Mouse (Mus musculus) liver, embryonic 16.5 days (tissue): ENCODE results near the gene Ggt6. TPM values are rescaled to one million over a fixed set of nuclear protein-coding genes. Genes with fewer than 3 reads are reported as not detected.

Source experiments
- ATAC-seq: fragments of 200-750 bp; cut with Nextera tagmentation; 2 replicates; pipeline ENCODE4 v1.8.0; 2017; ENCODE audit warnings: low read depth, mild to moderate bottlenecking, moderate number of reproducible peaks, moderate library complexity
- H3K27ac ChIP-seq: fragments of 300-500 bp; sonication (generic); 2 replicates; pipeline ENCODE4 v1.5.1; 2014; ENCODE audit warnings: mild to moderate bottlenecking, low read length
- H3K27me3 ChIP-seq: fragments of 300-500 bp; sonication (generic); 2 replicates; pipeline ENCODE4 v1.6.1; 2014; ENCODE audit warnings: low read depth, low read length, mixed read lengths; ENCODE audit not compliant: control insufficient read depth, insufficient read depth
- H3K36me3 ChIP-seq: fragments of 300-500 bp; sonication (generic); 2 replicates; pipeline ENCODE4 v1.6.1; 2014; ENCODE audit warnings: mild to moderate bottlenecking; ENCODE audit not compliant: control insufficient read depth, insufficient read depth
- H3K4me1 ChIP-seq: fragments of 300-500 bp; sonication (generic); 2 replicates; pipeline ENCODE4 v1.6.1; 2014; ENCODE audit warnings: low read depth, low read length, mixed read lengths; ENCODE audit not compliant: control insufficient read depth
- H3K4me2 ChIP-seq: fragments of 300-500 bp; sonication (generic); 2 replicates; pipeline ENCODE4 v1.6.1; 2014; ENCODE audit warnings: low read depth, low read length, mixed read lengths
- H3K4me3 ChIP-seq: fragments of 300-500 bp; sonication (generic); 2 replicates; pipeline ENCODE4 v1.5.1; 2014; ENCODE audit warnings: low read depth, mild to moderate bottlenecking, low read length
- H3K9ac ChIP-seq: fragments of 300-500 bp; sonication (generic); 2 replicates; pipeline ENCODE4 v1.6.1; 2014; ENCODE audit warnings: low read depth, low read length
- H3K9me3 ChIP-seq: fragments of 300-500 bp; sonication (generic); replicated peaks from 2 replicates; pipeline ENCODE4 v1.6.1; 2016; ENCODE audit warnings: low read length; ENCODE audit not compliant: control insufficient read depth
- WGBS: fragments of 180-500 bp; shearing (Covaris S2); extraction: QIAGEN DNeasy Blood & Tissue Kit; methylation state at CpG from one replicate; pipeline ENCODE4 v1.1.7; 2014; ENCODE audit not compliant: insufficient replicate concordance; 5-methylcytosine and 5-hydroxymethylcytosine counted together
- polyA plus RNA-seq: library from polyadenylated mRNA; unstranded; fragments of >200 nt; fragmentation: Nextera tagmentation; extraction: Ambion mirVana; gene quantifications from 2 replicates; pipeline ENCODE4 v1.2.1, GENCODE M21; 2015

Gene Ggt6
- polyA plus RNA-seq, 1 experiment from 2014 or later, result 0.94 TPM

DNA sequence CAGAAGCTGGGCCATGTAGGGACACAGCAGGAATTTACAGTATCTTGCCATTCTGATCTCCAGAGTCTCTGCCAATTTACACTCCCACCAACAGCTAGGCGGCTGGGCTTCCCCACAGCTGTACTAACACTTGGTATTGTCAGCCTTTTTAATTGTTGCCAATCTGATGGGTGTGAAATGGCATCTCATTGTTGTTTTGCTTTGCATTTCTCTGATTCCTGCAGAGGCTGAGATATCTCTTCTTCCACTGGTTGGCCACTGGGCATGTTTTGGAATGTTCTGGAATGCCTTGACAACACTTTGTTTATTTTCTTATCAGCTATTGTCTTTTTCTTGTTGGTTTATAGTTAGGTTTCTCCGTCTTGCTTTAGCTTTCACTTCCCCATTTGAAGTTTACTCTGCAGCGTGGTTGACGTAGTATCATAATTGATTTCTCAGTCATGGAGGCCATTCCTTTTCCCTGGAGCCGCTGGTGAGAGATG lies 26.2 kb downstream of the Ggt6 start:
- Histone ChIP-seq H3K4me2 (no peak overlapping the region), H3K27ac (no peak overlapping the region), H3K4me3 (no peak overlapping the region), H3K27me3 (no peaks in the 10 kb centered on the region), H3K9me3 (no peaks in the 10 kb centered on the region), H3K9ac (no peak overlapping the region), H3K4me1 (peaks cover 19% of the 10 kb centered on the region), H3K36me3 (no peaks in the 10 kb centered on the region)
- WGBS, result 48% methylated on average over 5 of the region's 5 CpGs
- no peak for ATAC-seq

DNA sequence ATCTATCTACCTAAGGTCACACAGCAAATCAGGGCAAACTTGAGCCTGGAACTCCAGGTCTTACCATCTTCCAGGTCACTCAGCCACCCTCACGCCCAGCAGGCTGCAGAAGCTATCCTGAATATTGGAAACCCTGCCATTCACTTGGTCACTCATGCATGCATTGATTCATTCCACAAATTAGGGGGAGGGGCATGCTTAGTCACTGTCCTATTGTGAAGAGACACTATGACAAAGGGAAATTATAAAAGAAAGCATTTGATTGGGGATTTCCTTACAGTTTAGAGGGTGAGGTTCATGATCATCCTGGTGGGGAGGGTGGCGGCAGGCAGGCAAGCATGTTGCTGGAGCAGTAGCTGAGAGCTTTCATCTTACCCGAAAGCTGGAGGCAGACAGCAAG lies 29.5 kb downstream of the Ggt6 start:
- no peak for ATAC-seq
- Histone ChIP-seq H3K9me3 (no peaks in the 10 kb centered on the region), H3K4me3 (no peak overlapping the region), H3K9ac (no peak overlapping the region), H3K4me2 (no peak overlapping the region), H3K4me1 (peaks cover 40% of the 10 kb centered on the region), H3K36me3 (no peaks in the 10 kb centered on the region), H3K27ac (no peak overlapping the region), H3K27me3 (no peaks in the 10 kb centered on the region)
- WGBS, result 69% methylated on average over 3 of the region's 3 CpGs

DNA sequence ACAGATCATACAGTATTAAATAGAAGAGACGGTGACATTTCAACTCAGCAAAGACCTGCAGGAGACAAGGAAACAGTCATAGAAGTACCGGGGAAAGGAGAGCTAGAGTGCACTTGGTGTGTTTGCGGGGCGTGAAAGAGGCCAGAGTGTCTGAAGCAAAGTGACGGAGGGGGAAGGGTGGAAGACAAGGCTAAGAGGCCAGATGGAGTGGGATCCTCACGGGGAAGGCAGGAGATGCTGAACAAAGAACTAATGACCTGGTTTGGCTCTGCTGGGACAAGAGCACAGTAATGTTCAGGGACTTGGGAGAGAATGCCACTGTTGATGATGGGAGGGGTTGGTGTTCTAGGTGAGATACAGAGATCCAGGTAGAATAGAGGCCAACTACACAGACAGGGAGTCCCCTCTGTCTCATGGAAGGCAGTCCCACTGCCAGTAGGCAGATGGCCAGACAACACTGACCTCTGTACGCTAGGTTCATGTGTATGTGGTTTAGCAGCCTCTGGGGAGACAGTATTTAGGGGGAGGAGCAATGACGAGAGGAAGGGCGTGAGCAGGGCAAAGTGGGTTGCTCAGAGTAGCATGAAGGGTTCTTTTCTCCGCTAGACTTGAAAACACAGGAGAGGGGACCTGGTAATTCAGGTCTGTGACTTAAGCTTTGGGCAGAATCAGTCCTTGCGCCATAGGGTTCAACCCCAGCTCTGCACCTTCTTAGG lies 30.8 kb downstream of the Ggt6 start:
- 53% methylated on average over 11 of the region's 11 CpGs for WGBS
- H3K9me3 ChIP-seq, result no peaks in the 10 kb centered on the region
- peaks cover 53% of the 10 kb centered on the region for H3K4me1 ChIP-seq
- peak overlapping the region; percentile 51 for H3K27ac ChIP-seq
- peak overlapping the region; percentile 13 for H3K4me2 ChIP-seq
- no peaks in the 10 kb centered on the region for H3K27me3 ChIP-seq
- no peak overlapping the region for H3K9ac ChIP-seq
- H3K36me3 ChIP-seq, result no peaks in the 10 kb centered on the region
- ATAC-seq, result peak; percentile 69
- H3K4me3 ChIP-seq, result no peak overlapping the region

DNA sequence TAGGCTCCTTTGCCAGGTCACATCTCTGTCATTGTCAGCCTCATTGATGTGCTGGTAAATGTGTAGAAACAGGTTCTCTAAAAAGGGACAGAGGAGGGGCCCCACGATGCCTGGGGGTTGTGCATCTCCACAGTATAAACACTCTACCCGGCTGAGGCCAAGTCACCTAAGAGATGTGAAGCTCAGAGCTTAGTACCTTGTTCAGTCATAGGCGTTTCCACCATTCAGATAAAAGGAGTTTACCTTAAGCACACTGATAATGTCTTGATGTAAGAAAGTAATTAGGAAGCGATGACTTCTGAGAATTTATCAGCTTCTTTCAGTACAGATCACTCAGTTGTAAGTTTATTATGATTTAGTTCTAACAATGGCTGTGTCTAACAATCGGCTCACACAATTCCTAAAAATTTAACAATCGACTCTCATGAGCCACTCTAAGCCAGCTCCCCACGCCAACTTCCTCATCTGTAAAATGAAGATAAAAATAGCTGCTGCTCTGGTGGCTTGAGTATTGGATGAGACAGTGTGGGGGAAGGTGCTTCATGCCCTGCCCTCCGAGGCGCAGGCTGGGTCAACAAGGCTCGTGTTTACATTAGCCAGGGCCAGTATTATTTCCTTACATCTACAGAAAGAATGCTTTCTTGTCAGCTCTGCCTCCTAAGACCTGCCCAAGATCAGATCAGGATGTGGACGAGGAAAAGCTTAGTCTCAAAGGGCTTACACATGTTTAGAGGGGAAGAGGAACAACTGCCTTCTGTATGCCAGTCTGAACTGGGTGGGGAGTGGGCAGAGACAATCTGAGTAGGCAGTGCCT lies 31.6 kb downstream of the Ggt6 start:
- ATAC-seq, result peak; percentile 66
- H3K27me3 ChIP-seq, result no peaks in the 10 kb centered on the region
- no peaks in the 10 kb centered on the region for H3K9me3 ChIP-seq
- WGBS, result 3% methylated on average over 11 of the region's 11 CpGs
- H3K36me3 ChIP-seq, result no peaks in the 10 kb centered on the region
- peaks cover 58% of the 10 kb centered on the region for H3K4me1 ChIP-seq
- H3K9ac ChIP-seq, result no peak overlapping the region
- H3K27ac ChIP-seq, result peak overlapping the region; percentile 51
- H3K4me3 ChIP-seq, result peak overlapping the region; percentile 4; the same call in 1 of the 2 replicates
- peak overlapping the region; percentile 13 for H3K4me2 ChIP-seq

DNA sequence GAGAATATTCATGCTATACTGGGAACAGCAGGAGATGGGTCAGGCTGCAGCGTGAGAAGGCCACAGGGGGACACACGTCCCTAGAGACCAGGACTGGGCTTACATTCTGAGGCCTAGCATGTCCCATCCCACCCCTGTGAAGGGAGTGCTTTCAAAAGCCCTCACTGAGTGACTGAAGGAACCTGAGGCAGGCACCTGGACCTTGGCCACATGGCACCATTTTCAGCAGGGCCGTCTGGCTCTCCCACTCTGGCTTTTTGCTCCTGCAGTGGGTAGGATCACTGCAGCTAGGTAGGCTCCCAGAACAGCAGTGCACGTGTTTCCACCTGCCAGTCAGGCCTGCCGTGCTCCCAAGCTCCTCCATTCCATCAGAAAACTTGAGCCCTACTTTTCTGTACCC lies 33.2 kb downstream of the Ggt6 start:
- ATAC-seq, result no peak
- Histone ChIP-seq H3K4me1 (peaks cover 58% of the 10 kb centered on the region), H3K27ac (peak overlapping the region; percentile 42), H3K4me3 (no peak overlapping the region), H3K9ac (no peak overlapping the region; the same call in 1 of the 2 replicates), H3K9me3 (no peaks in the 10 kb centered on the region), H3K4me2 (no peak overlapping the region), H3K36me3 (no peaks in the 10 kb centered on the region), H3K27me3 (no peaks in the 10 kb centered on the region)
- 65% methylated on average over 5 of the region's 5 CpGs for WGBS

DNA sequence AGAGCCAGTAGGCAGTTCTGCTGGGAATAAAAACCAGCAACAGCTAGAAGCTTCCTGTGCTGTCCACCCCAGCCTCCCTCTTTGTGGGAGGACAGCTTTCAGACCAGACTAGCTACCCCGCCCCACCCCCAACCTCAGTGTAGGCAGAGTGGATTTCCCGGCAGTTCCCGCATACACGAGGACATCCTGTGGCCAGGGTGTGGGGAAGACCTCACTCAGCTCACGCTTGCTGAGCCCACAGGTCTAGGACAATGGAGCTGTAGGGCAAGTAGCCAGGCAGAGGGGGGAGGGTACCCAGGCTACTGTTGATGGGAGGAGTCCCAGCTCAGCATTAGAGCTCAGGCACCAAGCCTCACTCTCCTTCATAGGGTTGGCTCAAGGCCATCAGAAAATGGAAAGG lies 33.9 kb downstream of the Ggt6 start:
- ATAC-seq, result peak; percentile 59
- Histone ChIP-seq H3K4me3 (no peak overlapping the region), H3K9me3 (no peaks in the 10 kb centered on the region), H3K4me1 (peaks cover 58% of the 10 kb centered on the region), H3K36me3 (no peaks in the 10 kb centered on the region), H3K9ac (no peak overlapping the region; the same call in 1 of the 2 replicates), H3K27me3 (no peaks in the 10 kb centered on the region), H3K4me2 (no peak overlapping the region), H3K27ac (peak overlapping the region; percentile 64)
- 16% methylated on average over 5 of the region's 5 CpGs for WGBS

DNA sequence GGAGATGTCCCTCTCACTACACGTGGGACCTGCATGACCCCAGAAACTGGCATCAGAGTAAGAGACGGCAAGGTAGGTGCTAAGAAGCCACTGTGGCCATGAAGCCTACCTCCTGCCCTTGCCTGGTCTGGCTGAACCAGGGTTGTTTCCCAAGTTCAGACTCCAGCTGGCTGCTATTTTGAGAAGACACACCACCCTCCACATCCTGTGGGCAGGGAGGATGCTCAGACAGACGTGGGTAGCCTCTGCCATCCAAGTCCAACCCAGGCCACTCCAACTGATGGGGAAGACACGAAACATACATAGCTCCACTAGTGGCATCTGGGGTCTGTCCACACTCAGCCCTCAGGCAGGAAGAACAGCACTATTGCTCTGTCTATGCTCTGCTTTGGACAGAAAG lies 34.7 kb downstream of the Ggt6 start:
- H3K27me3 ChIP-seq, result no peaks in the 10 kb centered on the region
- WGBS, result 43% methylated on average over 4 of the region's 4 CpGs
- ATAC-seq, result no peak
- H3K27ac ChIP-seq, result peak overlapping the region; percentile 44; the same call in 1 of the 2 replicates
- H3K4me2 ChIP-seq, result no peak overlapping the region
- H3K4me1 ChIP-seq, result peaks cover 63% of the 10 kb centered on the region
- no peaks in the 10 kb centered on the region for H3K9me3 ChIP-seq
- no peaks in the 10 kb centered on the region for H3K36me3 ChIP-seq
- H3K9ac ChIP-seq, result no peak overlapping the region
- no peak overlapping the region for H3K4me3 ChIP-seq

DNA sequence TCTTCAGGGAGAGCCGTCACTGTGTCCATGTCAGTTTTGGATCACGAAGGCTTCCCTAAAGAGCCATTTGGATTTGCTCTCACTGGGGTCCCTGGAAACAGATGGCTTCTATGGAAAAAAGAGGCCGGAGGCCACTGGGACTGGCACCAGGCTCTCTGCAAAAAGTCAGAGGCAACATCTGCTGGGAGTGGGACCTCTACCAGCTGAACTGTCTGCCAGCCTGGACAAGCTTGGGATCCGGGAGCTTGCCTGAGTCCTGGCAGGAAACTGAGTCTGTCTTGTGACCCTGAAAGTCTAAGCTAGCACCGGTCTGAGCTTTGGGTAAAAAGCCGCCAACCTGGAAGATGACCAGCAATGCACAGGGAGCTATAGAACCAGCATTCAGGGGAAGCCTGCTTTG lies 36.1 kb downstream of the Ggt6 start:
- H3K36me3 ChIP-seq, result no peaks in the 10 kb centered on the region
- peaks cover 68% of the 10 kb centered on the region for H3K4me1 ChIP-seq
- H3K27ac ChIP-seq, result no peak overlapping the region
- H3K4me2 ChIP-seq, result no peak overlapping the region
- no peak for ATAC-seq
- no peak overlapping the region for H3K9ac ChIP-seq
- H3K9me3 ChIP-seq, result no peaks in the 10 kb centered on the region
- H3K4me3 ChIP-seq, result no peak overlapping the region
- H3K27me3 ChIP-seq, result no peaks in the 10 kb centered on the region
- 74% methylated on average over 6 of the region's 6 CpGs for WGBS

DNA sequence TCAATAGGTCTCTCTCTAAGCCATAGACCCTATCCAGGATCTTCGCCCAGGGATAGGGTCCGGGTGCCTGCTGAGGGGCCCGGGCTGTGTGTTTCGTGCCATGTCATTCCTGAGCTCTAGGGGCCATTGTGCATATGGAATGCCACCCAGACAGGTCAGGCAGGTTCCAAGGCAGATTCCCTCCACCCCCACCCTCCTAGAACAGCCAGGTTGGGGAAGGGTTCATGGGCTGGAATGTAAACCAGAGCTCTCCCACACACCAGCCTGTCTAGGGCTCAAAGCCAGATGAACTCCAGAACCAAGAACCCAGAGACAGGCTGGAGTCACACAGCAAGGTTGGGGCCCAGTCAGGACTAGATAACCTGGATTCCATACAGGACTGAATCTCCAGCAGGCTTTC lies 38.2 kb downstream of the Ggt6 start:
- Histone ChIP-seq H3K4me1 (peaks cover 60% of the 10 kb centered on the region), H3K4me2 (0 out of 2 replicates have a peak overlapping the region, but pooled peaks have one; percentile 42), H3K27me3 (no peaks in the 10 kb centered on the region), H3K9ac (no peak overlapping the region), H3K9me3 (no peaks in the 10 kb centered on the region), H3K4me3 (no peak overlapping the region), H3K36me3 (no peaks in the 10 kb centered on the region), H3K27ac (no peak overlapping the region)
- ATAC-seq, result no peak
- 70% methylated on average over 4 of the region's 4 CpGs for WGBS
